Mouse (Mus musculus) olfactory bulb, adult 2 months (tissue): ENCODE data around the gene Smc4. TPM values are rescaled to one million over a fixed set of nuclear protein-coding genes. Genes with fewer than 3 reads are reported as not detected.

Source experiments
- H3K27ac ChIP-seq: fragments of 200-500 bp; 2 replicates; pipeline ENCODE4 v1.5.1; 2012; ENCODE audit warnings: low read depth, low read length; ENCODE audit not compliant: insufficient read depth
- H3K4me1 ChIP-seq: fragments of 200-500 bp; 2 replicates; pipeline ENCODE4 v1.6.1; 2012; ENCODE audit warnings: low read length; ENCODE audit not compliant: control insufficient read depth, insufficient read depth
- H3K4me3 ChIP-seq: fragments of 200-500 bp; 2 replicates; pipeline ENCODE4 v1.5.1; 2012; ENCODE audit warnings: mild to moderate bottlenecking, low read depth, low read length, moderate library complexity; ENCODE audit not compliant: insufficient read depth
- CTCF ChIP-seq: fragments of 200-500 bp; IDR thresholded peaks from 2 replicates; pipeline ENCODE4 v1.5.1; 2012; ENCODE audit warnings: low read depth, mild to moderate bottlenecking, low read length, moderate library complexity; ENCODE audit not compliant: insufficient read depth
- POLR2A ChIP-seq: fragments of 200-500 bp; IDR thresholded peaks from 2 replicates; pipeline ENCODE4 v1.6.1; 2012; ENCODE audit warnings: mild to moderate bottlenecking, low read depth, low read length, moderate library complexity; ENCODE audit not compliant: insufficient read depth
- WGBS: fragments of 180-500 bp; shearing (Covaris S2); methylation state at CpG from one replicate; pipeline ENCODE4 v1.1.7; 2018; 5-methylcytosine and 5-hydroxymethylcytosine counted together
- polyA plus RNA-seq: library from polyadenylated mRNA; stranded (reverse); fragments of >200 nt; gene quantifications from 2 replicates; pipeline ENCODE4 v1.2.4, GENCODE M21; 2012; ENCODE audit warnings: low replicate concordance; ENCODE audit not compliant: missing spikeins, insufficient read depth, insufficient read length

Gene Smc4
- polyA plus RNA-seq, 1 experiment: 386 TPM

DNA sequence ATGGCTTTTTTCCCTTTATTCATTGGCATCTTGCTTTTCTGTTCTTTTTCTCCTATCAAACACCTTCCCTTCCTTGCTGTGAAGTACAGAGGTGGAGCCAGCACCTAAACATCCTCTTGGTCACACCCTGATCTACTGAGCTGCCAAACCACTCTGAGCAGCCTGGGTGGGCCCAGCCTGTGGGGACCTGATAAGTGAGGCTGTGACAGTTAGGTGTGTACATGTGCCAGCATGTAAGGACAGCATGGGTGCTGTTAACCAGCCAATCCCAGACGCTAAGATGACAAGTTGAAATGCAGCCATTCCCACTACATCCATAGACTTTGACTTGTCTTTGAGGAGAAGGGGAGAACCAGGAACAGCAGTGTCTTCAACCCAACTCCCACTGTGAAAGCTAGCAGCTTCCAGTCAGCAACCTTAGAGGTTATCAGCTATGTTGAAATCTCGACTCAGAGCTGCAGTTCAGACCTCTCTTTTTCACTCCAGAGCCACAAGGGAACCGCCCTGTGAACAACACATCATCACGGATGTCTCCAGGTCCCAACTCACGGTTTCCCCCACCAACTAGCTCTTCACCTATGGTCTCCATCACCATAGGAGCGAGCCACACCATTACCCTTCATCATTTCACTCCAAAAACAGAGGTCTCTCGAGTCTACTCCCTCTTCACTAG is 50.4 kb downstream of the Smc4 start:
- 87% methylated on average over 7 of the region's 7 CpGs for WGBS
- TF ChIP-seq POLR2A: no peak
- no peak for TF ChIP-seq CTCF
- Histone ChIP-seq H3K4me1 (peaks cover 4% of the 10 kb centered on the region; the same call in 1 of the 2 replicates), H3K27ac (no peak overlapping the region), H3K4me3 (no peak overlapping the region)

DNA sequence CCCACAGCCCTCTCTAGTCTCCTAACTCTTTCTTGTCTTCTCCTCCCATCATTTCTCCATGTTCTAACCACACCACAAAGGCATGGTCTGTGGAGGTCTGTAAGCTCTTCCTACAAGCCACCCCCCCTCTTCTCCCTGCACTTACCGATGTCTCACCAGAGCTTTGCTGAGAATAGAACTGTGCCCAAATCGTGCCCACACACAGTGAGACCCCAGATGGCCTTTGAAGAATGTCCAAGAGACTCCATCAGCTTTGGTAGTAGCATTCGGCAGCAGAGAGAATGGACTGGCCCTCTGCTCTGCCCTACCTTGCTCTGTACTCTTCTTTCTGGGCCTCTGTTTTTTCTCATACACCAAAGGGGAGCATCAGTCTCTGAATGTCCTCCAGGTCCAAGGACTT is 51.3 kb downstream of the Smc4 start:
- peaks cover 4% of the 10 kb centered on the region; the same call in 1 of the 2 replicates for H3K4me1 ChIP-seq
- TF ChIP-seq POLR2A: no peak
- TF ChIP-seq CTCF: no peak
- WGBS: 76% methylated on average over 3 of the region's 3 CpGs
- no peak overlapping the region for H3K27ac ChIP-seq
- H3K4me3 ChIP-seq: no peak overlapping the region

DNA sequence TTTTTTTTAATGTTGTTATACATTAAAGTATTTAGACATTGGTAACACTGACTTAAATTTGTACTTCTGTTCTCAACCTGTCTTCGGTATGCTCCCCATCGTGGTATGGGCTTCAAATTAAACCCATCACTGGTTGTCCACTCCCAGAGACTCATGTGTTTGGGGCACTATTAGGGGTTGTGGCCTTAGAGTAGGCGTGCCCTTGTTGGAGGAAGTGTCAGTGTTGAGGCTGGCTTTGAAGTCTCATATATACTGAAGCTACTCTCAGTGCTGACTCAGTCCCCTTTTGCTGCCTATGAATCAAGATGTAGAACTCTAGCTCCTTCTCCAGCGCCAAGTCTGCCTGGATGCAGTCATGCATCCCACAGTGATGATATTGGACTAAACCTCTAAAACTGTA is 56.1 kb downstream of the Smc4 start:
- H3K4me1 ChIP-seq: no peaks in the 10 kb centered on the region
- WGBS: over 99% methylated on average over 4 of the region's 4 CpGs
- no peak overlapping the region for H3K4me3 ChIP-seq
- no peak for TF ChIP-seq CTCF
- no peak for TF ChIP-seq POLR2A
- H3K27ac ChIP-seq: no peak overlapping the region

DNA sequence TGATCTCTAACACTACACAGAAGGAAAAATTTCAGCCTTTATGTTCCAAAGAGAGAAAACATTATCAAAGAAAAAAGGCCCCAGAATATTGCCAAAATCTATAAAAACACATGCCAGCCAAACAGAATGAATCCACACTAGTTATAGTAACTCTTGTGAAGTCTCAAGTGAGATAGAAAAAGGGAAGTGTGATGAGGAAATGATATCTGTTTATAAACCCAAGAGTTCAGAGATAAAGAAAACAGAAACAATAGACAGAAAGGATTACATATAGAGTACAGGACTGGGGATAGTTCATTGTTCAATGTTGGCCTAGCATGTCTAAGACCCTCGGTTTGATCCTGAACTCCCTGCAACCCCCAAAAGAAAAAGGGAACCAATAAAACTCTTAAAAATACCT is 58.2 kb downstream of the Smc4 start:
- WGBS: 95% methylated on average over 1 of the region's 1 CpGs
- Histone ChIP-seq H3K4me3 (no peak overlapping the region), H3K27ac (no peak overlapping the region), H3K4me1 (no peaks in the 10 kb centered on the region)
- TF ChIP-seq CTCF (no peak), POLR2A (no peak)

DNA sequence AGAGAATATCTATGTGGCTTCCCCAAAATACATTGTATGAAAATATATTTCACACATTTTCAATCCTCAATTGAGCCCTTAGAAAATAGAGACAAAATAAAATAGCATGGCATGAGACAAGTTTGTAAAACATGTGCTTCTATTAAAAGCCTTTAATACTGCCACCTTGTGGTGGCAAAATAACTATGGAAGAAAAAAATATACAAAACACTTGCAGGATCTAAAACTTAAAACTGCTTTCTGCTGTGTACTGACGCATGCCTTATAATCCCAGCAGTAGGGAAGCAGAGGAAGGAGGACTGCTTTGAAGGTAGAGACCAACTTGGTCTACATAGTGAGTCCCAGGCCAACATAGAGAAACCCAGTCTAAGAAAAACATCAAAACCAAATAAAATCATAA is 59.5 kb downstream of the Smc4 start:
- 14% methylated on average over 1 of the region's 1 CpGs for WGBS
- H3K4me3 ChIP-seq: no peak overlapping the region
- no peak for TF ChIP-seq POLR2A
- no peak for TF ChIP-seq CTCF
- no peak overlapping the region for H3K27ac ChIP-seq
- H3K4me1 ChIP-seq: no peaks in the 10 kb centered on the region

Other genes starting within 250 kb of the Smc4 start
- not detected in 2 replicates for gene 1110032F04Rik, start 135.2 kb upstream of the Smc4 start, polyA plus RNA-seq
- gene Ift80, start 168 bp upstream of the Smc4 start, polyA plus RNA-seq: not detected in 2 replicates
- gene Trim59, start 40.0 kb downstream of the Smc4 start, polyA plus RNA-seq: not detected in 2 replicates
- gene Kpna4, start 122.4 kb downstream of the Smc4 start, polyA plus RNA-seq: 81.6 and 88.5 TPM in 2 replicates
- gene Arl14, start 217.7 kb downstream of the Smc4 start, polyA plus RNA-seq: not detected in 2 replicates